Mouse (Mus musculus) midbrain, postnatal 0 days (tissue): ENCODE results near the gene Acat2. TPM values are rescaled to one million over a fixed set of nuclear protein-coding genes. Genes with fewer than 3 reads are reported as not detected.
A peak's percentile ranks its signal among the peaks of the same experiment; 100 is the strongest.
"Not testable (repeated sequence)": the region's sequence is repeated elsewhere in the genome, so short reads cannot be mapped to it uniquely, and the experiment has no call there.

ENCODE experiments used
- ATAC-seq: fragments of 200-750 bp; cut with Nextera tagmentation; 2 replicates; pipeline ENCODE4 v1.8.0; 2017; ENCODE audit warnings: moderate number of reproducible peaks, mild to moderate bottlenecking, moderate TSS enrichment, moderate library complexity; ENCODE audit not compliant: low FRiP score
- DNase-seq: peaks from one replicate; pipeline ENCODE4 v3.0.0-alpha.2; 2015; ENCODE audit warnings: low spot score
- H3K27ac ChIP-seq: fragments of 300-500 bp; sonication (generic); 2 replicates; pipeline ENCODE4 v1.5.1; 2014; ENCODE audit warnings: low read depth, mild to moderate bottlenecking, low read length, mixed read lengths
- H3K27me3 ChIP-seq: fragments of 300-500 bp; sonication (generic); 2 replicates; pipeline ENCODE4 v1.6.1; 2014; ENCODE audit warnings: low read length, control low read depth, mixed read lengths; ENCODE audit not compliant: insufficient read depth
- H3K36me3 ChIP-seq: fragments of 300-500 bp; sonication (generic); 2 replicates; pipeline ENCODE4 v1.6.1; 2014; ENCODE audit warnings: low read length, control low read depth, mixed read lengths; ENCODE audit not compliant: insufficient read depth
- H3K4me1 ChIP-seq: fragments of 300-500 bp; sonication (generic); 2 replicates; pipeline ENCODE4 v1.6.1; 2014; ENCODE audit warnings: mild to moderate bottlenecking, control low read depth, antibody characterized with exemption, low read length, mixed read lengths; ENCODE audit not compliant: insufficient read depth
- H3K4me2 ChIP-seq: fragments of 300-500 bp; sonication (generic); 2 replicates; pipeline ENCODE4 v1.6.1; 2014; ENCODE audit warnings: low read depth, mild to moderate bottlenecking, low read length, mixed read lengths; ENCODE audit not compliant: poor library complexity, severe bottlenecking
- H3K4me3 ChIP-seq: fragments of 300-500 bp; sonication (generic); 2 replicates; pipeline ENCODE4 v1.5.1; 2014; ENCODE audit warnings: low read depth, mild to moderate bottlenecking, low read length, moderate library complexity
- H3K9ac ChIP-seq: fragments of 300-500 bp; sonication (generic); replicated peaks from 2 replicates; pipeline ENCODE4 v1.6.1; 2014; ENCODE audit warnings: mild to moderate bottlenecking, low read length, moderate library complexity, mixed read lengths; ENCODE audit not compliant: poor library complexity, severe bottlenecking
- H3K9me3 ChIP-seq: fragments of 300-500 bp; sonication (generic); 2 replicates; pipeline ENCODE4 v1.6.1; 2016; ENCODE audit warnings: low read length, control low read depth
- CTCF ChIP-seq: IDR thresholded peaks from 2 replicates; pipeline ENCODE4 v1.5.1; 2016; ENCODE audit warnings: antibody characterized with exemption, mild to moderate bottlenecking
- WGBS: fragments of 180-500 bp; shearing (Covaris S2); extraction: QIAGEN DNeasy Blood & Tissue Kit; methylation state at CpG from one replicate; pipeline ENCODE4 v1.1.7; 2014; 5-methylcytosine and 5-hydroxymethylcytosine counted together
- polyA plus RNA-seq: library from polyadenylated mRNA; unstranded; fragments of >200 nt; fragmentation: Nextera tagmentation; extraction: Ambion mirVana; gene quantifications from 2 replicates; pipeline ENCODE4 v1.2.1, GENCODE M21; 2015
- total RNA-seq: library from RNA; depleted of rRNA; stranded (reverse); fragments of >200 nt; gene quantifications from 2 replicates; pipeline ENCODE4 v1.2.3, GENCODE M21; 2014

The Acat2 gene
- total and polyA plus RNA-seq, 2 experiments from 2014 or later = 181 to 247 TPM

DNA sequence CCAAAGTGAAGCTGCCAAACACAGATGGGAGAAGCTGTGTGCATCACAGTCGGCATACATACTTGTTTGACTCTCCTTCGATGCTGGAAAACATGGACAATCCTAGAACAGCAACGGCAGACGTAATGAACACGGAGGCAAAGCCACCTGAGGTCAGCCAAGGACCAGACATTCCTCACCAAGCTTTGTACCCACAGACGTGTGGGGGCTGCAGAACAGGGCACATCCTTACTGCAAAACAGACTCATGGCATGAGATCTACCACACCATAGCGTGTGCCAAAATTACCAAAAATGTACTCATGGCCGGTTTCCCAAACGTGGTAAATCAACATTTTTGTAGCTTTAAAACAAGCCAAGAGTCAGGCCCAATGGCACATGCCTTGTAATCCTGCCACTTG, 54.1 kb downstream of the Acat2 start:
- H3K9ac ChIP-seq = no peak overlapping the region
- no peak overlapping the region for H3K27ac ChIP-seq
- no peak for TF ChIP-seq CTCF
- 93% methylated on average over 9 of the region's 9 CpGs for WGBS
- H3K27me3 ChIP-seq = no peaks in the 10 kb centered on the region
- H3K4me1 ChIP-seq = no peaks in the 10 kb centered on the region
- no peak overlapping the region for H3K4me3 ChIP-seq
- H3K4me2 ChIP-seq = no peak overlapping the region
- no peak for DNase-seq
- peaks cover 27% of the 10 kb centered on the region; the same call in 1 of the 2 replicates for H3K36me3 ChIP-seq
- ATAC-seq = no peak
- no peaks in the 10 kb centered on the region for H3K9me3 ChIP-seq

DNA sequence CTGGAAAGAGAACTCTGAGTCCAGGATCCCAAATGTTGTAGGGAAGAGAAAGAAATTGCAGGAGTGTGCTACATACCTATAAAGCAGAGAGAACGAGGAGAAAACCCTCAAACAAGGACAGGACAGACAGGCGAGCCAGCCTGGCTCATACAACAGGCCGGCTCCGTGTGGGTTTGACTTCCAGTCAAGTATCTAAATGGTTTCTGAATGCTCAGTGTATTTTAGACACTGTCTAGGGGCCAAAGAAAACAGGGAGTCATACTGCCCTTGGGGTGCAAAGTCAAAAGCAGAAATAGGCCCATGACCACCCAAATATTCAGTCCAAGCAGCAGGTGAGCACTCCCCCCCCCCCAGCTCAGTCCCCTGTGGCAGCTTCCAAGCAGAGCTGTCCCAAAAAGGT, 54.7 kb downstream of the Acat2 start:
- Histone ChIP-seq H3K9ac (no peak overlapping the region), H3K9me3 (no peaks in the 10 kb centered on the region), H3K4me1 (no peaks in the 10 kb centered on the region), H3K4me3 (no peak overlapping the region), H3K27ac (no peak overlapping the region), H3K36me3 (peaks cover 23% of the 10 kb centered on the region; the same call in 1 of the 2 replicates), H3K27me3 (no peaks in the 10 kb centered on the region), H3K4me2 (no peak overlapping the region)
- no peak for TF ChIP-seq CTCF
- DNase-seq (no peak), ATAC-seq (no peak)
- 92% methylated on average over 4 of the region's 4 CpGs for WGBS

DNA sequence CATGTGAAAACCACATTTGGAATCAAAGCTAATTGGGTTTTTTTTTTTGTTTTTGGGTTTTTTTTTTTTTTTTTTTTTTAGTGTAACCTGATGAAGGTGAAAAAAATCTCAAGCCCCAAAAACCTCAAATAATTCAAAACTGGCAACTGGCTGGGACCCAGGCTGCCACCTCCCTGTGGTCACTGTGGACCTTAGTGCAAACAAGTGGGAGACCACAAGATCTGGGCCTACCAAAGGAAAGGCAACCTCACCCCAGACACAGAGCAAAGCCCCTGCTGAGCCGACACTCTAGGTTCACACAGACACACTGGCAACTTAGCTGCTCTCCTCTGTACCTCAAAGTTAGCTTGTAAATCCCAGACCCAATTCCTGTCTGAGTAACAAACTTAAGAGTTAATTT, 56.2 kb downstream of the Acat2 start:
- WGBS = 70% methylated on average over 1 of the region's 1 CpGs
- Histone ChIP-seq H3K36me3 (peaks cover 13% of the 10 kb centered on the region; the same call in 1 of the 2 replicates), H3K4me1 (no peaks in the 10 kb centered on the region), H3K4me3 (no peak overlapping the region), H3K9ac (no peak overlapping the region), H3K27me3 (no peaks in the 10 kb centered on the region), H3K27ac (no peak overlapping the region), H3K9me3 (no peaks in the 10 kb centered on the region), H3K4me2 (no peak overlapping the region)
- TF ChIP-seq CTCF = no peak
- ATAC-seq = no peak
- DNase-seq = no peak

DNA sequence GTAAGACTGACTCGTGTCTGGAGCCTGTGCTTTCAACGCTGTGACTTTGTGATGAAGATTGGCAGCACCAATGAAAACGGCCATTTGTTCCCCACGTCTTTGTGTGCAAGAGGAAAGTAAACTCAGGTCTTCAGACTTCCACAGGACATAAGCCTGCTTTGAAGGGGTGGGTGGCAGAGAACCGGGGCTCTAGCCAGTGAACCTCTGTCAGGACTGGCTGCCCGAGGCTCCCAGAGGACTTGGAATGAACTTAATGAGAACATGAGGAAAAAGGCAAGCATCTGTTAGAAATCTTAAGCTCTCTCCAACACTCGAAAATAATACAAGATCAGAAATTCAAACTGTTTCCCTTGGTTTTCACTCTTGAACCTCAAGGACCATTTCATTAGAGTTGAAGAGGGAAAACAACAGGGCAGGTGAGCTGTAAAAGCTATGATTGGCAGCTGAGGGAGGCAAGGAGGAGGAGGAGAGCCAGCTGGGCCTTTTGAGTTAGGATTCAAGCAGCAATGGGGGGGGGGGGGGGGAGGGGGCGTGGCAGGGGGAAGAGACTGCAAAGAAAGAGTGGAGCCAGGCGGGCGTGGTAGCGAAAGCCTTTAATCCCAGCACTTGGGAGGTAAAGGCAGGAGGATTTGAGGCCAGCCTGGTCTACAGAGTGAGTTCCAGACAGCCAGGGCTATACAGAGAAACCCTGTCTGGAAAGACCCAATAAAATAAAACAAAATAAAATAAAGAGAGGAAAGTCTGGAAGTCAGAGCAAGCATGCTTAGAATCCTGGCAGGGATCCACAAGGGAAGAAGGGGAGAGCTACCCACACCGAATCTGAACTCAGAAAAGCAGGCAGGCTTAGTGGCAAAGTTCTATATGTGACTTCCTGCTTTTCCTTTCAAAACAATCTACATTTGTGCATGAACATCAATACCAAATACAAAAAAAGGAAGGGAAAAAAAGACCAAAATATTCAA, 56.9 kb downstream of the Acat2 start:
- no peaks in the 10 kb centered on the region for H3K4me1 ChIP-seq
- H3K4me3 ChIP-seq = no peak overlapping the region
- no peak for DNase-seq
- H3K27me3 ChIP-seq = no peaks in the 10 kb centered on the region
- H3K9me3 ChIP-seq = no peaks in the 10 kb centered on the region
- no peak for ATAC-seq
- H3K27ac ChIP-seq = no peak overlapping the region
- H3K36me3 ChIP-seq = peaks cover 12% of the 10 kb centered on the region; the same call in 1 of the 2 replicates
- 21% methylated on average over 11 of the region's 12 CpGs for WGBS
- no peak overlapping the region for H3K9ac ChIP-seq
- no peak for TF ChIP-seq CTCF
- no peak overlapping the region for H3K4me2 ChIP-seq

DNA sequence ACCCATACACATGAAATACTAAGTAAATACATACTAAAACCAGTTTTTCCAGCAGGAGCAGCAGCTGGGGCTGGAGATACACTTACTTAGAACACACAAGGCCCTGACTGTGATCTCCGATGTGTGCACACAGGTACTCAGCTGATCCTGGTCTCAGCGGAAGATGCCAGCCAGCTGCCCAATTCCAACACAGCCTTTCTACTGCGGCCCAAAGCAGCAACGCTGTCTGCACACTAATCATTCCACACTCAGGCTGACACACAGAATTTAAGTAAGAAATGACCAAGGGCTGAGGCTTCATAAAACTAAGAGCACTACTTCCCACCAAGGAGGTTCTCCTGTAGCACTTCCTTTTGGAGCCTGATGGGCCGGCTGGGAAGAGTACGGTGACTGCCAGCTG, 58.3 kb downstream of the Acat2 start:
- Histone ChIP-seq H3K27ac (no peak overlapping the region), H3K36me3 (0 out of 2 replicates have a peak, but pooled peaks cover 12% of the 10 kb centered on the region), H3K27me3 (no peaks in the 10 kb centered on the region), H3K4me3 (no peak overlapping the region), H3K9ac (no peak overlapping the region), H3K9me3 (no peaks in the 10 kb centered on the region), H3K4me1 (no peaks in the 10 kb centered on the region), H3K4me2 (no peak overlapping the region)
- 95% methylated on average over 6 of the region's 6 CpGs for WGBS
- TF ChIP-seq CTCF = no peak
- ATAC-seq (no peak), DNase-seq (no peak)

DNA sequence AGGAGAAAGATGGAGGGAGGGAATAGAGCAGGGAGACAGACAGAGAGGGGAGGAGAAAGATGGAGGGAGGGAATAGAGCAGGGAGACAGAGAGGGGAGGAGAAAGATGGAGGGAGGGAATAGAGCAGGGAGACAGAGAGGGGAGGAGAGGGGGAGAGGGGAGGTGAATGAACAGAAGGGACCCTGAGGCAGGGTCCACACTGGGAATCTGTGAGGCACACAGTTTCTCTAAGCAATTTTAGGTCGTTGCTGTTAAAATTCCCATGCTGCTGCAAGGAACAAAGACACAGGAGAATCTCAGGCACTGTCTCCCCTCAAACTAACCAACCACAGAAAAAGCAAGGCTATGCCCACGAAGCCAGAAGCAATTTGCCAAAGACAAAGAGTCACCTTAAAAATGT, 61.9 kb downstream of the Acat2 start:
- not testable (repeated sequence) for H3K36me3 ChIP-seq, ATAC-seq, H3K4me1 ChIP-seq, H3K4me3 ChIP-seq, H3K9me3 ChIP-seq, H3K27me3 ChIP-seq, H3K9ac ChIP-seq, H3K4me2 ChIP-seq
- peak overlapping the region; percentile 68; the same call in 1 of the 2 replicates for H3K27ac ChIP-seq
- 22% methylated on average over 2 of the region's 2 CpGs for WGBS
- DNase-seq = peak; percentile 18
